Mouse (Mus musculus) E14TG2a.4 (cell line): ENCODE data around the gene Arhgef3.

ENCODE experiments used
- CTCF ChIP-seq: conservative IDR thresholded peaks from 2 replicates; pipeline ENCODE4 v1.5.1; 2014; ENCODE audit warnings: low read length
- NANOG ChIP-seq: IDR thresholded peaks from 2 replicates; pipeline ENCODE4 v1.6.1; 2014; ENCODE audit warnings: borderline replicate concordance, low read length, mixed read lengths
- POU5F1 ChIP-seq: IDR thresholded peaks from 2 replicates; pipeline ENCODE4 v1.6.1; 2014; ENCODE audit warnings: low read length, borderline replicate concordance

GRCm38 (mm10) chr14:27185902-27186301 is 71.2 kb downstream of the Arhgef3 start:
- TF ChIP-seq CTCF: no peak
- no peak for TF ChIP-seq NANOG
- no peak for TF ChIP-seq POU5F1
